Mouse (Mus musculus) mouse trophoblast stem cell (cell line): Measurements from ENCODE around the gene B4galnt3.

ENCODE experiments used
- in situ Hi-C, 2 experiments: fragments of 300-500 bp; cut with MseI, MboI; formaldehyde crosslinking; loops; 2 replicates in 1 of 2; 3 replicates in 1 of 2; pipeline ENCODE4 v1.15.1; 2025

The B4galnt3 gene

DNA sequence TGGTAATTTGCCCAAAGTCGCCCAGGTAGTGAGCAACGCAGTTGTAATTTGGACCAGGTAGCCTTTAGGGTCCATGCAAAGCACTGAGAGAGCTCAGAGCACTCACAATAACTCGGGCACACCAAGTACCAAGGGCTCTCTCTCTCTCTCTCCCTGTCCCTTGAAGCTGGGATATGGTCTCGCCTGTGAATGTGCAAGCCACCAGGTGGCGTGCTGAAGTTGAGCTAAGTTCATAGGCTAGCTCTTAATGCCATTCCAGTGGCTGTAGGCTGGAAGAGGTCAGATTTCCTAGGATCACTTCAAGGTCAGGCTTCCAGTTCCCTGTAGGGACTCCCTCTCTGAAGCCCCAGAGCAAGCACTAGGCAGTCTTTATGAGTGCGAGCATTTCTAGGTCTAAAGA, 71.7 kb downstream of the B4galnt3 start:
- in situ Hi-C loops: loop anchor here in 1 of 2 experiments (5.0 kb wide), 1 partner anchor 75 kb away; no protein-coding TSS in a partner anchor

DNA sequence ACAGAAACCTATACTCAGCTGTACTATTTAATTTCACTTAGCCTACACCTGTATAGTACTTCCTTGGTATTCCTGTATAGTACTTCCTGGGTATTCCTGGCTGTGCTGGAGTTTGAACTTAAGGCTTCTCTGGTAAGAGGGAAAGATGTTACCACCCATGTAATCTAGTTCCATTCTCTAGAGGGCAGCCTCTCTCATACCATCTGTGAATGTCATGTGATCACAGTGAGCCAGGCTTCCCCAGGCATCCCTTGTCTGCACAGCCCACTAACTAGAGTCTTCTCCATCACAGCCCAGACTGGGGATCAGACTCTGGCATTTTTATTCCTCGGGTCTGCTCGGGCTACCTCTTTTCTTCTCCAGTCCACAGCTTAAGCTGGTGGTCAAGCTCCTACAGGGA, 75.1 kb downstream of the B4galnt3 start:
- in situ Hi-C loops: no loop called here

DNA sequence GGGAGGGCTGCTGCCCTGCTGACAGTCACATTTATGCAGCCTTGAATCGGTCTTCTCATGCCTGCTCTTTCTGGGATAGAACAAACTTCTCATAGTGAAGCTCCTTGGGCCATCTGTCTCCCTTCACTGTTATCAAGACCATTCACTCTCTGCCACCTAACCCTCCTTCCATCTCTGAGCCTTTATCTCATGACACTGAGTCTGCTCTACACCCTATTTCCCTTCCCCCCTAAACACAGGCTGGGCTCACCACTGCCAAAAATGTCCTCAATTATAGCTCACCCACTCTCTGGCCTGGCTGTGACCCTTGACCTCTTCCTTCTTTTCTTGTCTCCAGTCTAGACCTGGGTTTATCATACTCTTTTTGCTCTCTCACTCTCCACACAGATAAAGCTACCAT, 77.7 kb downstream of the B4galnt3 start:
- in situ Hi-C loops: no loop called here

DNA sequence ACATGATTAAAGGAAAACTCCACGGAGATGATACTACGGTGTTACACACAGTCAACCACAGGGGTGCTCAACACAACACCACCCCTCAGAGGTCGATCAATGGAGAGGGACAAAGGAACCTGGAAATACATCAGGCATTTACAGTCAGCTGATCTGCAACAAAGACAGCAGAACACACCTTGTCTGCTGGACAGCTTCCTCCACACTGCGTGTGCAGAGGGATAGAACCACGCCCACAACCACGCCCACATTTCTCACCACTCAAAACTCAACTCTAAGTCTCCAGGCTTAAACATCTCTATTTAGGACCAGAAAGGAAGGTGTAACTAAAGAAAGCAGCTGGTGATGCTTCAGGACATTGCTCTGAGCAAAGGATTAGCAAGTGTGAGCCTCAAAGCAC, 82.8 kb downstream of the B4galnt3 start:
- in situ Hi-C loops: no loop called here

DNA sequence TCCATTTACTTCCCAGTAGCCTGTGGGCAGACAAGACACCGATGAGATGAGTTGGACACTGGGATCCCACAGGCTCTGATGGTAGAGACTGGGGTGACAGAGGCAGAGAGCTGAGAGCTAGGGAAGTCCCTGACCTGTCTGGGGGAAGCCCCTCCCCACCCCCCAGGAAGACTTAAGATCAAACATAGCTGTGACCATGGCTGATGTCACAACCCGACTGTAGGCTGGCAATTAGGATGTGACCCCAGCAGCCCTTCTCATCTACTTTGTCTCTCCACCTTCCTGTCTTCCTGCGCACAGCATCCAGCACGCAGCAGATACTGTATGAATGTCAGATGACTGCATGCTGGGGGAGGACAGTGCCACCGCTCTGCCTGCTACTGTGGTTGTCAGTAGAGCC, 87.8 kb downstream of the B4galnt3 start:
- in situ Hi-C loops: no loop called here

DNA sequence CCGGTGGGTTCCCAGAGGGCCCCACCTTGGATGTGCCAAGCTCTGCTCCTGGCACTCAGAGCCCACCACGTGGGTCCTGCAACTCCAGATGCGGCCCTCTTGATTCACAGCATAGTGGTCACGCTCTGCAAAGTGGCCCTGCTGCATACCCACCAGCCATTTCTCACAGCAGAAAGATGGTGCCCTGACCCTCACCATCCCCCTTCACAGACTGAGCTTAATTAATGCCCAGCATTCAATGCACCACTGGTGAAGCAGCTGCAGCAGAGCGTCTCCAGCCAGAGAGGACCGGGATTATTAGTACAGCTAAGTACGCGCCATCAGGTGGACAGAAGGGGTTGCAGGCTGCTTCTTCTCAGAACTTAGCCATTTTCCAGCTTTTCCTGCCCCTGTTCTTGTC, 92.0 kb downstream of the B4galnt3 start:
- in situ Hi-C loops: no loop called here

DNA sequence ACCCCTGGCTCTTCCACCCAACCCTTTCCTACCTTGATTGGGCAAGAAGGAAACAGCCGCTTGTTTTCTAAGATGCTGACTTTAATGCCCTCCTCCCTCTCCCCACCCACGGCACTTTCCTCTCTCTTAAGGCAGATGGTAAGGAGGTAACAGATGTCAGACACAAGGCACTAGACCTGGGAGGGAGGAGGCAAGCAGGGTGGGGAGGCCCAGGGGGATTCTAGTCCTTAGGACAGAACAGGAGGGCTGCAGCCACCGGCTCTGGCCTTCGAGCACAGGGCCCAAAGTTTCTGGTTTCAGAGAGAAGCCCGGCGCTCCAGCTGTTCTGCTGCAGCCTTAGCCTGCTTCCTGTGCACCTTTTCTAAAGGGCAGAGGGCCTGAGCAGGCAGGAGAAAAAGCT, 92.4 kb downstream of the B4galnt3 start:
- in situ Hi-C loops: no loop called here

DNA sequence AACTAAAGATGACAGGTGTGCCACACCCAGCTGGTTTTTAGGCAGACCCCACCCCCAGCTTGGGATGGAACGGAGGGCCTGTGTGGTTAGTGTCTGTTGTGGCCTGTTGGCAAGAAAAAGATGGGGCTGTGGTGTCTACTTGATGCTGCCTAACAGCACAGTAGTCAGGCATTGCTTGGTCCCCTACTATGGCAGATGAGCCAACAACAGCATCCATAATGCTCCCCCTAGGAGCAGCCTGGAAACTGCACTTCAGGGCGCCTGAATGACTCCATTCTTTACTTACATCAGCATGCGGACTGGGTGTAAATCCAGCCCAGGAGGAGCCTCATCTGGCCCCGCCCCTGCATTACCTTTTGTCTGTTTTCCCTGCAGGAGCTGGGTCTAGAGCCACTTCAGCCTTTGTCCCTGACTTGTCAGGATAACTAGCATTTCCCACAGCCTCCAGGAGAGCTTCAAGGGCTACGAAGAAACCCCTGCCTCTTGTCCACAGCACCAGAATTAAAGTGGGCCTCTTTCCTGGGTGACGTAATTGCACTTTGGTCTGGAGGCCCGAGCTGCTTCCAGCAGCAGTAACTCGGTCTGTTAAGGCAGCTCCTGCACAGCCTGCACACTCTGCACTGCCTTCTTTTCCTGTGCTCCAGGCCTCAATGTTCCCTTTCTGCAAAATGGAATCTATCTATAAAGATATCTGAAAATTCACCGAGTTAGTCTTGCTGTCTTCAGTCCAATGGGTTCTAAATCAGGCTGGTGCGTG, 94.5 kb downstream of the B4galnt3 start:
- in situ Hi-C loops: loop anchor here (10.0 kb wide), 3 partner anchors 195 to 405 kb away; no protein-coding TSS in a partner anchor

DNA sequence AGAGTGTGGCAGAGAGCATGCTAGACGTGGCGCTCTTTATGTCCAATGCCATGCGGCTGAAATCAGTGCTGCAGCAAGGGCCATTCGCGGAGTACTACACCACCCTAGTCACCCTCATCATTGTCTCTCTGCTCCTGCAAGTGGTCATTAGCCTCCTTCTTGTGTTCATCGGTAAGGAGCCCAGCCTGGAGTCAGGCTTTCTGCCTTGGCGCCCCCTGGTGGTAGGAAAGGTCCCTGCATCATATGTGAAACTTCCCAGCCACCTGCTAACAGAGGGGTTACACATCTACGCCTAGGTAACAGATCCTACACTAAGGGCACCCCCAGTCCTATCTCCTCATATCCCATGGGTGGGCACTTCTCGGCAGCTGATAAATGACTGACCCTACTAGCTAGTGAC, 96.4 kb downstream of the B4galnt3 start:
- in situ Hi-C loops: loop anchor here (10.0 kb wide), 3 partner anchors 193 to 403 kb away; no protein-coding TSS in a partner anchor

DNA sequence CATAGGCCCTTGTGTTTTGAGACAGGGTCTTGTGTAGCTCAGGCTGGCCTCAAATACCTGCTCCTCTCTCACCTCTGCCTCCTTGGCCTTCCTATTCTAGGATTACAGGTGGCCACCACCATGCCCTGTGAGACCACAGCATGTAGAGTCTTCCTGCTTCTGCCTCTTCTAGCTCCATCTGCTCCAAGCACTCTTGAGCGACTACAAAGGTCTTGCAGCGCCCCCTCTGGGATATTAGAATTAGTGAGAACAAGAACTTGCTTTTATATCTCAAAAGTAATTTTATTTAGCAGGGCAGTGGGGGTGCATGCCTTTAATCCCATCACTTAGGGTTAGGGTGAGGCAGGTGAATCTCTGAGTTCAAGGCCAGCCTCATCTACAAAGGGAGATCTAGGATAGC, 97.5 kb downstream of the B4galnt3 start:
- in situ Hi-C loops: loop anchor here (10.0 kb wide), 3 partner anchors 192 to 402 kb away; no protein-coding TSS in a partner anchor

DNA sequence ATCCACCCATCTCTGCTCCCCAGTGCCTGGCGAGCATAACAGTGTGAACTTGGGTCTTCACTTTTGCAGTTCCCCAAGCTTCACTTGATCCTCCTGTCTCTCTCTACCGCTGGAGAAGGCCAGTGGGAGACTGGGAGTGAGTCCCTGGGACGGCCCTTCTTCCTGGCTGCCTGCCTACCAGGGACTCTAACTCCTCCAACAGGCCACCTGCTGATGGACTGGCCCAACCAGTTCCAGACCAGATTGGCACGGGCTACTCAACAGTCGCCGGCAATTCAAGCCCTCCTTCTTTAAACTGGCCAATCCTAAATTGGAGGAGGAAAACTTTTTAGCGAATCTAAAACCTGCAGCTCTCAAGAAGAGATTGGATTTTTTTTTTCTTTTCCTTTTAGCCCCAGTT, 99.4 kb downstream of the B4galnt3 start:
- in situ Hi-C loops: loop anchor here (5.0 to 10.0 kb wide), 4 partner anchors 158 to 400 kb away; partner anchors contain the start of gene Wnk1 (in 2 of the 2)

DNA sequence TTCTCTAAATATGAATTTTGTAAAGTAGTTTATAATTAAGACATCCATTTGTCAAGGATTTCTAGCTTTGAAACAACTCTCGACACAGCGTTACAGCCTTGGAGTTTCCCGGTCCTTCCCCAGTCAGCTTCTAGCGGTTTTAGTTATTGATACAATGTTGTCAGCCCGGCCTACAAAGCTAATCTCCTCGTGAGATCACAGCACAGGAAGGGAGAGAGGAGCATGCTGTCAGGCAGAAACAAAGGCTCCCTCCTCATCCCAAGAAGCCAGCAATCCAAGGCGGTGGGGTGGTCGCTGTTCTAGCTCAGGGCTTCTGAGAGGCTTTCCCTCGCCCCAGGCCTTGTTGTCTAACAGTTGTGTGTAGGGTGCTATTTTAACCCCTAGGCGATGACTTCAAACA, 100.1 kb downstream of the B4galnt3 start:
- in situ Hi-C loops: loop anchor here (5.0 to 10.0 kb wide), 4 partner anchors 157 to 400 kb away; partner anchors contain the start of gene Wnk1 (in 2 of the 2)

DNA sequence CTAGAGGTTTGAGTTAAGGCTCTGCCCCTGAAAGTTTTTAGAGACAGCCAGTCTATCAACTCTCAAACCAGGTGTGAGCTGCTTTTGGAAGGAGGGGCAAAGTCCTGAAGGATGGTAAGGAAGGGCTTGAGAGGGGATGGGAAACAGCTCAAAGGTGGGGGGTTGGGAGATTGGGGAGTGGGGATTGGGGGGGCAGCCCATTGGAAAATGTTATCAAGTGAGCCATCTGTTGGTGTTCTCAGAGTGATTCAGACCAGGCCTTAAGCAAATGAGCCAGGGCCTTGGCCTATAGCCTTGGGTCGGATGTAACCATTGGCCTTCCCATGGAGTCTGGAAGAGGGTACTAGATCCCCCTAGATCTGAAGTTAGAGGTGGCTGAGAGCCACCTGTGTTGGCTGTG, 100.6 kb downstream of the B4galnt3 start:
- in situ Hi-C loops: loop anchor here (5.0 to 10.0 kb wide), 4 partner anchors 156 to 399 kb away; partner anchors contain the start of gene Wnk1 (in 2 of the 2)

DNA sequence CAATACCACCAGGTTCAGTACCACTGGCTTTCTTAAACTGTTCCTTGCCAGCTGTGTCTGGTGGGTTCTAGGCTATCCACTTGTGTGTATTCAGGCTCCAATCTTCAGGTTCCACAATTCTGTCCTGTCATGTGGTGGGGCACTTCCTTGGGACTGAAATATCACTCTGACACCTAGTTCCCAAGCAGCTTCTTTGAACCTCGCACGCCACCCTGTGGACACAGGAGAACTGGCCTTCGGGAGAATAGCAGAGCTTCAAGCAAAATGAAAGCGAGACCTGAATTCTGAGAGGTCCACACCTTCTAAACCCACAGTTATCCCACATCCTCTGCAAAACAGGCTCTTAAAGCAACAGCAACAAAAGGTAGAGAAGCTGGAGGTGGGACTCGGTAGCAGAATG, 101.2 kb downstream of the B4galnt3 start:
- in situ Hi-C loops: loop anchor here (5.0 to 10.0 kb wide), 4 partner anchors 156 to 398 kb away; partner anchors contain the start of gene Wnk1 (in 2 of the 2)

DNA sequence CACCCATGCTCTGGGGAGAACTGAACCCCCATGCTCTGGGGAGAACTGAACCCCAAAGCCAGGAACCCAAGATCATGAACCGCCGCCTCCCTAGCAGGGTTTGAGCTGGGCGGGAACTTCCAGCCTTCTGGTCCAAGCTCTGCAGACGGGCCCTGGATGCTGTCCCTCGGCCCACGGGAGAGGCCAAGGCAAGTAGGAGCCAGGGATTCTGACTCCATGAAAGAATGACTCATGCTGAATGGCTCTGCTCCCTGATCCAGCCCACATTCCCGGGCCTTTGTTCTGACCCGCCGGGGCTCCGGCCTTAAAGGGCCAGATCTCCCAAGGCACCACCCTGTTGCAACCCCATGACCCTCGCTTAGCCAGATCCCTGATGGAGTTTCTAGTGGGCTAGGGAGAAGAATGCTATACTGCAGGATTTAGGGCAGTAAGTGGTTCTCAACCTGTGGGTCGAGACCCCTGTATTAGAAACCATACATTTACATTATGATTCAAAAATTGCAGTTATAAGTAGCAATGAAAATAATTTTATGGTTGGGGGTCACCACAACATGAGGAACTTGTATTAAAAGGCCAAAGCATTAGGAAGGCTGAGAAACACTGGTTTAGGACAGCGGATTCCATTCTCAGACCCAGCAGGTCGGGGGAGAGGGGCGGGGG, 102.0 kb downstream of the B4galnt3 start:
- in situ Hi-C loops: loop anchor here (5.0 to 10.0 kb wide), 4 partner anchors 155 to 398 kb away; partner anchors contain the start of gene Wnk1 (in 2 of the 2)

DNA sequence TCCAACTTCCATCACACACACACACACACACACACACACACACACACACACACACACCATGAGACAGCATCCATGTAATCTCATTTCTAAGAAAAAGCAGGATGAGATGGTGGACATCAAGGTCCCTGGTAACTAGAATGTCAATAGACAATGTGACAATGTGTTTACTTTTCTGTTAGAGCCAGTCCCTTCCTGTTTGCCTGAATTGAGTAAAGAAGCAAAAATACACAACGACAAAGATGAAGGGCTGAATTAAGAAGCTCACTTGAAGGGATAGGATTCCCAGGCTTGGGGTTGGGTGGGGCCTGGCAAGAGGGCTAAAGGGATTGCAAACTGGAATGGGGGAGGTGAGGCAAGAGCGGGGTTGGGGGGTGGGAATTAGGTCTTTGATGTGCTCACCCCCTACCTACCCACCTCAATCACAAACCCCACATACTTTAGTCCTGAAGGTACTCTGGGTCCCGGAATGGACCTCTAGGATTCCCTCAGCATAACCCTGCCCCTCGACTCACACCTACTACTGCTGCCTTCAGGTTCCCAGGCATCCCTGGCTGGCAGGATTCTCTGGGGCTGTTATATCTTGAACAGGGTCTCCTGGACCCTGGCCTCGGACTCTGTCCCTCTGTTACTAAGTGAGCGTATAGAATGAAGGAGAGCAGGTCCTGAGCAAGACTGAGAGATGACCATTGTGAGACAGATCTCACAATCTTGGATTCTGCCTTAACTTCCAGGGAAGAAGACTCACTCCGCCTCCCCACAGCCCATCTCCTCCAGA, 102.8 kb downstream of the B4galnt3 start:
- in situ Hi-C loops: loop anchor here (5.0 to 10.0 kb wide), 4 partner anchors 154 to 397 kb away; partner anchors contain the start of gene Wnk1 (in 2 of the 2)

DNA sequence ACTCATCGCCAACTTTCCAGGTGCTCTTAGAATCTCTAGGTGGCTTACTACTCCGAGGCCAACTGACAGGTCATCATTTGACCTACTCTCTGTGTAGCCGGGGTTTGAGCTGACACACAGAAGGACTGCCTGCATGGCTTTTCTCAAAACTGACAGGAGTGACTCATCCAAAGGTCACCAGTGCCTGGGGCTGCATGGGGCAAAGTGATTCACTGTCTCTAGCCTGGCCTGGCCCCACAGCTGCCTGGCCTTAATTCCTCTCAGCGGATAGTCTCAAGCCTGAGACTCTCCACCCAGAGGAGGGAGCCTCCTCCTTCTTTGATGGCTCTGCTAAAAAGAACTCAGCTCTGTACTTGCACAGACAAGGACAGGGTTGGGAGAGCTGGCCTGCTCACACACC, 103.4 kb downstream of the B4galnt3 start:
- in situ Hi-C loops: loop anchor here (5.0 to 10.0 kb wide), 4 partner anchors 154 to 396 kb away; partner anchors contain the start of gene Wnk1 (in 2 of the 2)

DNA sequence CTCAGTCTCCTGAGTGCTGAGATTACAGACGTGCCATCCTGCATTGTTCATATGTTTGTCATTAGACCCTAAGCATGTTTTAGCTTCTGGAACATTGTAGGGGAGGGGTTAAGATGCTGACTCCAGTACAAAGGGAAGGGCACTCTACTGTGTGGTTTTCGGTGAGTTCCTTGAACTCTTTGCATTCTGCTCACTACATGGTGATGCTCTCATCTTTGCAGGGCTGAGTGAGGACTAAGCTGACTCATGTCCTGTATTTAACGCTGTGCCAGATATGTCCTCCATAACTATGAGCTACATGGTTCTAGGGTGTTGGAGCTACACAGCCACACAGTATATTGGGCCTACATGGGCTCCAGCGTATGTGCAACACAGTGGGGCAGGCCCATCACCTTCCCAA, 104.0 kb downstream of the B4galnt3 start:
- in situ Hi-C loops: loop anchor here (5.0 to 10.0 kb wide), 4 partner anchors 153 to 396 kb away; partner anchors contain the start of gene Wnk1 (in 2 of the 2)

DNA sequence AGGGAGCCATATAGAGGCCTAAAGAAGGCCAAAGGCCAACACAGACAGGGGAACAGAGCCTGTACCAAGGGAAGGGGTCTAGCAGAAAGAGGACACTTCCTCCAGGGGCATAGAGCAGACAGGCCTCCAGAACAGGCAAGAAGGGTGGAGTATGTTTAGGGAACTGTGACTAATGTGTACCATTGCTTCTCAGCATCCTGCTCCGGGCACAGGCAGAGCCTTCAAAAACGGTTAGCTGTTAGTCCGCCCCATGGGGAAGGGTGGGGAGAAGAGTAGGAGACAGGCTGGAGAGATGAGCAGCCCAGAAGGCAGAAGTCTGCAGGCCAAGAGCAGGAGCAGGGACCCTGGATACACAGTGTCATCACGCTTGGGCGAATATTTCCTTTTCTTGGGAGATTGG, 105.1 kb downstream of the B4galnt3 start:
- in situ Hi-C loops: no loop called here

DNA sequence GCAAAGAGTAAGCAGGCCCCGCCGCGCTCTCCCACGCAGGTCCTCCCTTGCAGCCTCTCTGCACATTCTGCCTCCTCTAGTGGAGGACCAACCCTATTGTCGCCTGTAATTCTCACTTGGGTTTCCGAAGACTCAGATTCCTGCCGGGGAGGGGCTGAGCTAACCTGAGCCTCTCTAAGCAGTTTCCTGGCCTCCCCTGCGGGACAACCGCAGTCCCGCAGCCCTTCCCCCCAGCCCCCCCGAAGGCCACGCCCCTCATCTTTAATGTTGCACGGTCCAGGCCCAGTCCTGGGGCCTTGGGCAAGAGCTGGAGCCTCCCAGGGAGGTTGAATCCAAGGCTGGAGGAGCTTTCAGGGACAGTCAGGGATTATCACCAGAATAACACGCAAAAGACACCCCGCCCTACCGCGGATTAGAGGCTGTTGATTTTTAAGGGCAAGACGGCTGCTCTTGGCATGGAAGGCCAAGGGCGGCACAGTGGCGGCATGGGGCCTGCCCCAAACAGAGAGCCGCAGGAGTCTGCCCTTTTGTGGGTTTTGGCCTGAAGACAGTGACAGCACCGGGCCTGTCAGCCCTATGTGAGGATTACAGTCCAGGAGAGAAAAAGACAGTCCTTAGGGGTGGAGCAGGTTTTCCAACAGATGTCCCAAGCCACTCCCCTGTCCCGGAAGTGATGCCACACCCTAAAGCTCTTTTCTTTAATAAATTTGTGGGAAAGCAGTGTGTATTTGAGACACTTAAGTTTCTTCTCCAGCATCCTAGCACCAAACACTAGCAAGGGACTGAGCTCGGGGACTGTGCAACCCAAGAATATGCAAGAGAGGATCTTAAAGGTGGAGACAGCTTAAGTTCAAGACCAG, 105.8 kb downstream of the B4galnt3 start:
- in situ Hi-C loops: no loop called here
